Mouse (Mus musculus): ENCODE results near the gene Mid1ip1. TPM values are rescaled to one million over a fixed set of nuclear protein-coding genes. Genes with fewer than 3 reads are reported as not detected.

Gene Mid1ip1
- 62.1 and 79.4 TPM in 2 replicates for polyA plus RNA-seq (2012; rRNA removed)

DNA sequence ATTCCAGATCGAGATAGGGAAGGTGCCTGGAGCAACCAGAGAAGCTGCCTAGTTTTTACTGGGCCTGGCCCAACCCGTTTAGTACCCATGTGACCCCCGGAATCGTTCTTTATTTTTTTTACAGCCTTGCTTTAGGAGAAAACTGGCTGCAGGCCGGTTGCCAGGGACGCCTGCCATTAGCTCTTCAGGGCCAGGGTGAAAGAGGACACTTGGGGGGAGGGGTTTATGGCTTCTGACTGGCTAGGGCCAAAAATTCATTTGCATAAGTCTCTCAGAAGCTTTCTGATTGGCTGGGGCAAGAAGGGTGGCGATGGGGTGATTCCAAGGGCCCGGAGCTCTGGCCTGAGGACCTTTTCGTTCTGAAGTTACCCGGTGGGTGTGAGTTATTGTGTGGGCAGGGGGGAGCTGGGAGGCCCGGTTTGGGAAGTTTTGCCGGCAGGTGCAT, at the start of gene Mid1ip1:
Gene Mid1ip1 (plus strand): TSS at position 318 of the 445 bp plus-strand sequence.

Other genes starting within 250 kb of the Mid1ip1 start
- 78.8 and 79.1 TPM in 2 replicates for gene Tspan7, start 229.9 kb upstream of the Mid1ip1 start, polyA plus RNA-seq (2012; rRNA removed)

All from colon, adult 2 months (tissue).